In the genomic region with DNA sequence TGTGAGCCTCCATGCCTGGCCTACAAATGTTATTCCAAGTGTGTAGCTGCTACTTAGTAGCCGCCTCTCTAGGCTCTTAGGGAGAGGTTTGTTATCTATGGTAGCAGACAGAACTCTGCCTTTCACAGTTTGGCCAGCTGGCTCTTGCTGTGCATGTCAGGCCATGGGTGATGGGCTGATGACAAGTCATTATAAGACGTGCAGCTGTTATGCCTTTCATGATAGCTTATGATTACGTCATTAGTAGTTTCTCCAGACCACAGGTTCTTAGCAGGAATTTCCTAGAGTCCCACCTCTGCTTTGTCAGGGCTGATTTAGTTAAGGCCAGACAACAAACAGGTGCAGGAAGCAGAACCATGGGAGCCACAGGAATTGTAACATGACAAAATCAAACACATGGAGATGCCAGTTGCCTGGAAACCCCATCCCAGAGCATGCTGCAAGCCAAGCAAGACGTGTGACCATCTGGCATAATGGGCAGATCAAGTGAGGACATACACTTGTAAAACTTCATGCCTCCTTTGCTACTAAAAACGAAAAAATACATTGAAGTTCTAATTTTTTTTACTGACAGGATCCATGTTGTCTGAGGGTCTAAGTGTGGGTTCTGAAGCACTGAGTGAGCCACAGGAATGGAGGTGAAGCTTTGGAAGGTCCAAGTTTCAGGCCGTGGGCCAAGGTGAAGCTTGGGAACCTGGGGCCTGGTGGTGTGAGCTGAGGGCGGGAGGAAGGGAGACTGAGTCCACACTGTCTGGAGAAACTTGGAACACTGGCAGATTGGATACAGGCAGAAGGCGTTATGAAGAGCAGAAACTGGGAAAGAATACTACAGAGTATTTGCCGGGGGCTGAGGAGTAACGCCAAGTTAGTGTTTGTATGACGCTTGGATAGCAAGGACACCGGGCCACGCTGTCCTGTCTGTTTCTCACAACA, we compare ENCODE assay signal across 9 mouse cellular contexts. TPM values are rescaled to one million over a fixed set of nuclear protein-coding genes. Genes with fewer than 3 reads are reported as not detected.
A peak's percentile ranks its signal among the peaks of the same experiment; 100 is the strongest.
DNase-seq lines count a peak whose midpoint lies in the region; ATAC-seq lines count a peak whose summit lies in the region.
"Had no signal": no experiment of that assay in that cellular context is flagged by ENCODE, and none has a peak within 500 bp of the region (broad histone marks: within the 10 kb centered on the region; RNA-seq: fewer than 3 reads in every experiment).

No protein-coding gene starts in this region.

- no peak overlapping the region for H3K4me3 ChIP-seq in embryonic facial prominence, embryonic 14.5 days (ENCODE audit: low read depth, low read length)
- no peak overlapping the region for H3K4me3 ChIP-seq in embryonic facial prominence, embryonic 10.5 days
- H3K4me3 ChIP-seq in liver, embryonic 12.5 days, result no peak overlapping the region
- H3K4me3 ChIP-seq: embryonic facial prominence, embryonic 13.5 days had no signal

- no peaks in the 10 kb centered on the region for H3K36me3 ChIP-seq in embryonic facial prominence, embryonic 14.5 days (ENCODE audit: control insufficient read depth, insufficient read depth, low read length)
- H3K36me3 ChIP-seq in embryonic facial prominence, embryonic 10.5 days (replicated peaks), result no peaks in the 10 kb centered on the region
- no peaks in the 10 kb centered on the region for H3K36me3 ChIP-seq in liver, embryonic 12.5 days
- H3K36me3 ChIP-seq: embryonic facial prominence, embryonic 13.5 days had no signal

- 78% methylated on average over 13 of the region's 13 CpGs for WGBS in embryonic facial prominence, embryonic 14.5 days
- 87% methylated on average over 13 of the region's 13 CpGs for WGBS in embryonic facial prominence, embryonic 10.5 days
- 62% methylated on average over 13 of the region's 13 CpGs for WGBS in liver, embryonic 12.5 days (ENCODE audit: insufficient replicate concordance)

- peak; percentile 69 for DNase-seq in embryonic facial prominence, embryonic 14.5 days (ENCODE audit: low spot score)
- no peak for DNase-seq in embryonic facial prominence, embryonic 10.5 days (ENCODE audit: low spot score)
- DNase-seq in MEL-GATA-1-ER (ENCODE audit: extremely low read depth, low read depth), result peak; percentile 87
- DNase-seq in heart, adult 8-10 months (ENCODE audit: low spot score), result peak; percentile 37
- DNase-seq in gastrocnemius, adult 18-20 months (ENCODE audit: low spot score), result no peak
- DNase-seq in kidney, postnatal 14 days, result no peak
- no peak for DNase-seq in adrenal gland, adult 8-10 months

- H3K9me3 ChIP-seq in embryonic facial prominence, embryonic 14.5 days (ENCODE audit: control insufficient read depth, low read length), result no peaks in the 10 kb centered on the region
- H3K9me3 ChIP-seq in embryonic facial prominence, embryonic 10.5 days, result no peaks in the 10 kb centered on the region
- no peaks in the 10 kb centered on the region for H3K9me3 ChIP-seq in liver, embryonic 12.5 days (replicated peaks)
- H3K9me3 ChIP-seq: embryonic facial prominence, embryonic 13.5 days had no signal

- H3K9ac ChIP-seq in embryonic facial prominence, embryonic 14.5 days (ENCODE audit: low read depth, low read length), result no peak overlapping the region
- H3K9ac ChIP-seq in liver, embryonic 12.5 days, result peak overlapping the region; percentile 57
- H3K9ac ChIP-seq: embryonic facial prominence, embryonic 13.5 days had no signal

- peak; percentile 66; the same call in 1 of the 2 replicates for ATAC-seq in embryonic facial prominence, embryonic 14.5 days (ENCODE audit: low read depth)
- ATAC-seq in liver, embryonic 12.5 days, result peak; percentile 99

- no peaks in the 10 kb centered on the region for H3K27me3 ChIP-seq in embryonic facial prominence, embryonic 14.5 days (replicated peaks; ENCODE audit: control insufficient read depth, insufficient read depth, low read length)
- H3K27me3 ChIP-seq in embryonic facial prominence, embryonic 10.5 days (replicated peaks; ENCODE audit: low read depth, poor library complexity, severe bottlenecking), result no peaks in the 10 kb centered on the region
- H3K27me3 ChIP-seq in liver, embryonic 12.5 days (replicated peaks), result peaks cover 9% of the 10 kb centered on the region; the same call in 1 of the 2 replicates
- H3K27me3 ChIP-seq: embryonic facial prominence, embryonic 13.5 days had no signal

- H3K27ac ChIP-seq in embryonic facial prominence, embryonic 14.5 days (replicated peaks; ENCODE audit: low read depth, low read length), result no peak overlapping the region
- H3K27ac ChIP-seq in embryonic facial prominence, embryonic 10.5 days (replicated peaks), result no peak overlapping the region
- peak overlapping the region; percentile 94 for H3K27ac ChIP-seq in liver, embryonic 12.5 days
- H3K27ac ChIP-seq: embryonic facial prominence, embryonic 13.5 days had no signal

- peaks cover 2% of the 10 kb centered on the region for H3K4me1 ChIP-seq in embryonic facial prominence, embryonic 14.5 days (ENCODE audit: control insufficient read depth, insufficient read depth, low read length)
- no peaks in the 10 kb centered on the region for H3K4me1 ChIP-seq in embryonic facial prominence, embryonic 10.5 days
- peaks cover 52% of the 10 kb centered on the region for H3K4me1 ChIP-seq in liver, embryonic 12.5 days

- no peak overlapping the region for H3K4me2 ChIP-seq in embryonic facial prominence, embryonic 14.5 days (ENCODE audit: low read depth, low read length)
- H3K4me2 ChIP-seq in liver, embryonic 12.5 days, result peak overlapping the region; percentile 46
- H3K4me2 ChIP-seq: embryonic facial prominence, embryonic 13.5 days had no signal

RNA-seq across cellular contexts. Expression of gene Isca2, which starts 46.5 kb away (rescaled TPM):
- 123 and 130 TPM in 2 replicates for polyA plus RNA-seq in embryonic facial prominence, embryonic 14.5 days (2014; fragmentation: Nextera tagmentation; extraction: Ambion mirVana)
- polyA plus RNA-seq in embryonic facial prominence, embryonic 10.5 days (2016; fragmentation: Nextera tagmentation; extraction: Ambion mirVana), result 135 and 141 TPM in 2 replicates
- 100 to 1,000 TPM in 1 of 4 experiments, 10 to 100 TPM in 3; 89.1 to 116 (median 94.9) TPM for total RNA-seq in heart, adult 8-10 months (2022)
- polyA plus RNA-seq in liver, embryonic 12.5 days (2016; fragmentation: Nextera tagmentation; extraction: Ambion mirVana), result 116 and 123 TPM in 2 replicates
- total RNA-seq in gastrocnemius, adult 18-20 months (2021), result 10 to 100 TPM; 46.8 to 48.2 TPM
- total RNA-seq in adrenal gland, adult 8-10 months (2022), result 10 to 100 TPM; 53.6 to 69.2 (median 65.4) TPM

RNA-seq across cellular contexts. Expression of gene Npc2, which starts 46.5 kb away (rescaled TPM):
- polyA plus RNA-seq in embryonic facial prominence, embryonic 14.5 days (2014; fragmentation: Nextera tagmentation; extraction: Ambion mirVana), result 63.8 and 65.7 TPM in 2 replicates
- 62.8 and 64.4 TPM in 2 replicates for polyA plus RNA-seq in embryonic facial prominence, embryonic 10.5 days (2016; fragmentation: Nextera tagmentation; extraction: Ambion mirVana)
- total RNA-seq in heart, adult 8-10 months (2022), result 10 to 100 TPM; 26.1 to 29.6 (median 26.9) TPM
- 23.6 and 24.0 TPM in 2 replicates for polyA plus RNA-seq in liver, embryonic 12.5 days (2016; fragmentation: Nextera tagmentation; extraction: Ambion mirVana)
- total RNA-seq in gastrocnemius, adult 18-20 months (2021), result 10 to 100 TPM; 14.8 to 15.8 TPM
- total RNA-seq in adrenal gland, adult 8-10 months (2022), result 100 to 1,000 TPM in 1 of 4 experiments, 10 to 100 TPM in 3; 79.8 to 105 (median 86.2) TPM

RNA-seq across cellular contexts. Expression of gene Ltbp2, which starts 56.8 kb away (rescaled TPM):
- 9.2 and 11.2 TPM in 2 replicates for polyA plus RNA-seq in embryonic facial prominence, embryonic 14.5 days (2014; fragmentation: Nextera tagmentation; extraction: Ambion mirVana)
- 0.12 TPM in 1 of 2 replicates, not detected in the other for polyA plus RNA-seq in embryonic facial prominence, embryonic 10.5 days (2016; fragmentation: Nextera tagmentation; extraction: Ambion mirVana)
- total RNA-seq in heart, adult 8-10 months (2022), result 1 to 10 TPM in 3 of 4 experiments, under 1 TPM in 1; 0.88 to 1.1 (median 1.1) TPM
- 0.39 and 0.42 TPM in 2 replicates for polyA plus RNA-seq in liver, embryonic 12.5 days (2016; fragmentation: Nextera tagmentation; extraction: Ambion mirVana)
- 1 to 10 TPM; 2.6 to 3.1 TPM for total RNA-seq in gastrocnemius, adult 18-20 months (2021)
- 1 to 10 TPM; 1.6 to 7.3 (median 5.3) TPM for total RNA-seq in adrenal gland, adult 8-10 months (2022)

Comparison
In these comparisons a context has a peak if more than half of its experiments do, and no peak if none do; other contexts are left out.
1. DNase-seq: peak in embryonic facial prominence, embryonic 14.5 days (single experiment), MEL-GATA-1-ER (single experiment) and heart, adult 8-10 months (single experiment); none in embryonic facial prominence, embryonic 10.5 days (single experiment), gastrocnemius, adult 18-20 months (single experiment), kidney, postnatal 14 days (single experiment) and adrenal gland, adult 8-10 months (single experiment).